Mouse (Mus musculus): ENCODE data around the gene Kif6.
A peak's percentile ranks its signal among the peaks of the same experiment; 100 is the strongest.

Kif6 gene

DNA sequence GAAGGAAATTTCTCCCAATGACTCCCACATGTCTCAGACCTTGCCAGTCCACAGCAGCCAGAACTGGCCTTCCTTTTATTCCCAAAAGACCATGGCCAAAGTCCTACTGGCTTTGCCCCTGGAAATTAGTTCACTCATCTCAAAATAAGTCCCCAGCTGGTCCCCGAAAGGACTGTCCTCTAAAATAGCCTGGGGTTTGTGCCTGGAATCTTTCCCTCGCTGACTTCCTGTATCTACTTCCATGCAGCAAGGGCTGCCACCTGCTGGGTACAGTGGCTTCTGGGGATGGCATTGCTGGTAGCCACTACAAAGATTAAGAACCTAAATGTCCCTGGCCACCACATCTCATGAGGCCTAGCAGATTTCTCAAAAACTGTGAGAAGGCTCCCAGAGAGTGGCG lies 237.2 kb downstream of the Kif6 start:
- DNase-seq (ENCODE audit: low read depth) = no peak

DNA sequence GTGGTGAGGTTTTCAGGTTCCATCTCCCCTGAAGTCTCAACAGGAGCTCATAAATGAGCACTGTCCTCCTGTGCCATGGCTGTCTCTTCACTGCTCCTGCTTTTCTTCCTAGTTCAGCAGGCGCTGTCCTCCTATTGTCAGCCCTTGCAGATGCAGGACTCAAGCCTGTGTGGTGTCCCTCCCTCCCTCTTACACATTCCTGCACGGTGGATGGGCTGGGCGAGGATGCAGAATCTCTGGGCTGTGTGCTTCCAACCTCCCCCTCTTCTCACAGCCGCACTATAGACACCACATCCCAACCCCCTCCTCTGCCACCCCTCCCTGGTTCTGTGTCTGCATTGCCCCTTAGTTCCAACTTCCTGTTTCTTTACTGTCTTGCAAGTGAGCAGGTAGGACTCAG lies 240.8 kb downstream of the Kif6 start:
- no peak for DNase-seq (ENCODE audit: low read depth)

DNA sequence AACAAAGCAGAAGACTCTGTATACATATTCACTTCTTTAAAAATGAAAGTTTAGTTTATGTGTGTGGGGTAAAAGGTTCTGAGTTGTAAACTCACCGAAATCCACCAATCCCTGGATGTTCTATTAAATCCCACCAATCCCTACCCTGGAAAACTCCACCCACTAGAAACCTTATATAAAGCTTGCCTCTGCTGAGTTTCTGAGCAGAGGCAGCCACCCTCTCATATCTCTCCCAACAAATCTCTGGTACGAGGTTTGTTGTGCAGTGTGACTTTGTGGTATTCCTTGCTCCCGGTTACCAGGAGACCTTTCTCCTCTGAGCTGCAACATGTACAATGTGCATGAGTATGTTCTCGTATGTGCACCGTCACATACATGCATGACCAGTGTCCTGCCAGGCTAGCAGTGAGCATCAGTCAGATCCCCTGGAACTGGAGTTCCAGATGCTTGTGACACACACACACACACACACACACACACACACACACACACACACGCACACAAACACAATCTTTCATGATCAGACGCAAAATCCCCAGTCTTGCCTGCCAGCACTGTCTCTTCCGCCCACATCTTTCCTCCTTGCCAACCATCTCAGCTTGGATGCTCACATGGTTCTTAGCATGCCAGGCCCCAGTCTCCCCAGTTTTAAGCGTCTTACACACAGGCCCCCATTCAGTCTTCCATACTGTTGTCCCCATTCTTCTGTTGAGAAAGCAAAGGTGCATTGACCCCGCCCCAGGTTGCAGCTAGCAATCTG lies 245.3 kb downstream of the Kif6 start:
- no peak for DNase-seq (ENCODE audit: low read depth)

DNA sequence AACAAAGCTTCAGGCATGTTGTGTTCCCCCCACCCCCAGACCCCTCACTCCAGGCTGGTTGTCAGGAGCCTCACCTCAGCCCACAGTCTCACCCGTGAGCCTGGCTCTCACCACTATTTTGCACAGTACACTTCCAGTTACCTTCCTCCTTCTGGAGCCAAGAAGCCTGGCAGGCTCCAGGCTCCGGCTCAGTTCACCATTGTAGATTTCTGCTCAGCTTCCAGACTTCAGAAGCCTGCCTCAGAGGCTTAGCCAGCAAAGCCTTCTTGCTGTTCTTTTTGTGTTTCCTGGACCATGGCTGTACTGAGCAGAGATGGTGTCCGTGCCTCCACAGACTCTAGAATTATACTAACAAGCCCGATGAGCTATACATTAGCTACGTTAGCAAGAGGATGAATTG lies 248.7 kb downstream of the Kif6 start:
- DNase-seq (ENCODE audit: low read depth) = no peak

DNA sequence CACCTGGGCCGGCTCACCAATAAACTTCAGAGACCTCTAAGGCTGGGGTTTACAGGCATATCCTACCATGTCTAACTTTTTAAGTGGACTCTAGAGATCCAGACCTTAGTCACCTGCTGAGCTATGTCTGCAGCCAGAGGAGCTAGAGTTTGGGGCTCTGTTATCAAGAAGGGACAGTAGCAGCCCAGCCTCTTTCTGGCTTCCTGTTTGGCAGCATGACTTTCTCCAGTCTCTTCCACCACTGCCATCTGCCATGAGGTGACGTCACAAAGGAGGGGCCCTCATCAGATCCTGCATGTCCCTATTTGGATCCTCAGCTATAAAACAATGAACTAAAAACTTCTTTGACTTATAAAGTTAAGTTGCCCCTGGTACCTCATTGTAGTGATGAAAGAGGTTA lies 250.7 kb downstream of the Kif6 start:
- DNase-seq (ENCODE audit: low read depth) = no peak

DNA sequence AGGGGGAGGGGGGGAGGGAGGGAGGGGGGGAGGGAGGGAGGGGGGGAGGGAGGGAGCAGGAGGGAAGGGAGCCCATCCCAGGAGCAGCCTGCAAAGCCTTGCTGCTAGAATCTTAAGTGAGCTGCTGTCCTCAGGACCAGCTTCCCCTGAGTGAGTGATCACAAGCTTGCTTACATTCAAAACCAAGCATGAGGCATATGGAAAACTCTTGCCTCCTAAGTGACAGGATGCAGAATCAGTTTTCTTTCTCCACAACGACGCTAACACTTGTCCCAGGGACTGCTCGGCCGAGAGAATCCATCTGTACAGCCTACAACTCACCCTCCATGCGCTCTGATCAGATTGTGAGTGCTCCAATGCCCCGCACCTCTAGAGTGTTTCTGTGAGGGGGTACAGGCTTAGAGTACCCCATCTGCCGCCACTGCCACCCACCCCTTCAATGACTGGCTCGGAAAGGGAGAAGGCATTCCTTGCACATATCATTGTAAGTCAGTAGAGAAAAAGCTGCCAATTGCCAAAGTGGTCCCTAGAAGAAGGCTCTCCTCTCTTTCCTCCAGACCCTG lies 251.8 kb downstream of the Kif6 start:
- no peak for DNase-seq (ENCODE audit: low read depth)

DNA sequence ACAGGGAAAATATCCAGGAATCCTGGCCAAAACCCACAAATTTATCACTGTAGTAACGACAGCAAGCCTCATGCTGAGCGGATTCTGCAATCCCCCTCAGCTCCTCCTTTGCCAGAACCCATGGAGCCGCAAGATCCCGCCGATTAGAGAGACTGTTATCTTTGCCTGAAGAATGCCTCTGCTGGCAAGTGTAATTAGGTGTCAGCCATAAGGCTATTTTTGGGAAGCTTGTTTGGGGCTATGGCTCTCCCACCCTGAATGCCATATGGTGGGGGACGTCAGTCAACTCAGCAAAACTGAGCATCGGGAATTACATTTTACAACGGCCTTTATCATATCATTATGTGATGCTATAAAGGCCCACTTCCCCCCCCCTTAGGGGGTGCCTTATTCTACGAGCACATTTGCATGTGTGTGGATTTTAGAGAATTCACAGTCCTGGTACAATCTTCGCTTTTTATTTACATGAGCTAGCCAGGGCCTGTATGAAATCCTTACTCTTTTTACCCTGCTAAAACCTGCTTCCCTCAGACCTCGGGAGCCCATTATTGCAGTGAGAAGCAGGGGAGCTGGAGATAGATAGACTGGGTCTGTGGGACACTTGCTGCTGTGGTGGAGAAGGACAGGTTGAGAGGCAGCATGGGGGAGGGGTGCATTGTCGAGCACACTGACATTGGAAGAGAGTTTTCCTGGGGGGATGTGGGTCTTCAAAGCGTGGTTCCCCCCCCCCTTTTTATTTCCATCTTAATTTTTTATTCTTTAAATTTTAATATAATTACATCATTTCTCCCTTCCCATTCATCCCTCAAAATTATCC lies 252.6 kb downstream of the Kif6 start:
- no peak for DNase-seq (ENCODE audit: low read depth)

DNA sequence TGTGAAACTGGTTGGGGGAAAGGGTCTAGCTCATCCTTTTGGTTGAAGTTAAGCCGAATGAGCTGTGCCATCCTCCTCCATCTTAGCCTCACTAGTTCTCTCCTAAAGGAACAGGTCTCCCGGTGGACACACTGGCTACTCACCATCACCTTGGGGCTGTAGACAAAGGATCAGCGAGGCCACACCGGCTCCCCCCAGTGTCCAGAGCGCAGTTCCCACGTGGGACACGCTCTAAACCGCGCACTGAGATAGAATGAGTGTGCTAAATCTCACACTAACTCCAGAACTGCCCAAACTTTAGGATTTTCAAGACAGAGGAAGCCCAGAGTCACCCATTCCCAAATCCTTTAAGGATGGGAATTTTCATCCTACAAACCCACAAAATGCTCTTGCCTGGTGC lies 254.3 kb downstream of the Kif6 start:
- DNase-seq (ENCODE audit: low read depth) = no peak

DNA sequence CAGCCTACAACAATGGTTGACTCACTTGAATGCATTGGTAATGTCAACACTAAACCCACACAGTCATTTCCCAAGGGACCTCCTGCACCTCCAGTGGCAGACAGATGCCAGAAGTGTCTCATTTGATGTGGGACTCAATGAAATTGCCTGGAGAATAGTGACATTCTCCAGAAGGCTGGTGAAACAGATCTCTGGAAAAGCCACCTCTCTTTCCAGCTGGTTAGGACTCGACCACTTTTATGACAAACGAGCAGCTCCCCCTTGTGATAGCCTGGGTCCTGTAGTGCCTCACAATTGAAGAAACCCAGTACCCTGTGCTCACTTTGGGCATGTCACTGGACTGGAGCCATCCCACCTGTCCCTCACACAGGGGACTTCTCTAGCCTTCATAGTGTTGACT lies 257.4 kb downstream of the Kif6 start:
- no peak for DNase-seq (ENCODE audit: low read depth)

DNA sequence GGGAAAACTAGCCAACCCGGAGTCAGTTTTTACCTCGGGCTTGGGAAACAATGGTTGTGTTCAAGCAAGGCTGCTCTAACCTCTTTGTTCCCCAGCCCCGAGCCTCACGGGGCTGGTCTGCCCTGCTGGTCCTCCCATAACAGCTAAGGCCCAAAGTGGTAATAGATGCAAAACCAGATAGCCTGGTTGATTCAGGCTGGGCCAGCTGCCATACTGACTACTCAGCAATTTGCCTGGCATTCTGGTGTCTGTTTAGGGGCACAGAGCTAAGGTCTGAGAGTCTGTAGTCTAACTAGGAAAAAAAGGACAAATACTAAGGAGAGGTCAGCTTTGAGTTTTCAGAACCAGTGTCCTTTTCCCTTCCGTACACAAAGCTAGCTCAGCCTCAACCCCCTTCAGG lies 259.8 kb downstream of the Kif6 start:
- no peak for DNase-seq (ENCODE audit: low read depth)

DNA sequence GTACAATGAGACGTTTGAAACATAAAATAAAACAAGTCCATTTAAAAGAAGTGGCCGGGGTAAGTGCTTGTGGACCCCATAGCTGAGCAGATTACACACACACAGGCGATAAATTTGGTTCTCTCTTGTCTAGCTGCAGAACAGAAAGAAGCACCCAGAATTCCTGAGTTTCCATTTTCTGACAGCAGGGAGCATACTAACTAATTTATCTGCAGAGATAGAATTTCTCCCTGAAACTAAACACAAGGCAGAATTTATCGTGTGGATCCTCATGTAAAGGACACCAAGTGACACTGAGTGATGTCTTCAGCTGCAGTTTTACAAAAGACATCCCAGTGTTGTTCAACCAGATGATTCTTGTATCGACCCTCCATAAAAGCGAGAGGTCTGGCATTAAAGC lies 260.5 kb downstream of the Kif6 start:
- DNase-seq (ENCODE audit: low read depth) = no peak

DNA sequence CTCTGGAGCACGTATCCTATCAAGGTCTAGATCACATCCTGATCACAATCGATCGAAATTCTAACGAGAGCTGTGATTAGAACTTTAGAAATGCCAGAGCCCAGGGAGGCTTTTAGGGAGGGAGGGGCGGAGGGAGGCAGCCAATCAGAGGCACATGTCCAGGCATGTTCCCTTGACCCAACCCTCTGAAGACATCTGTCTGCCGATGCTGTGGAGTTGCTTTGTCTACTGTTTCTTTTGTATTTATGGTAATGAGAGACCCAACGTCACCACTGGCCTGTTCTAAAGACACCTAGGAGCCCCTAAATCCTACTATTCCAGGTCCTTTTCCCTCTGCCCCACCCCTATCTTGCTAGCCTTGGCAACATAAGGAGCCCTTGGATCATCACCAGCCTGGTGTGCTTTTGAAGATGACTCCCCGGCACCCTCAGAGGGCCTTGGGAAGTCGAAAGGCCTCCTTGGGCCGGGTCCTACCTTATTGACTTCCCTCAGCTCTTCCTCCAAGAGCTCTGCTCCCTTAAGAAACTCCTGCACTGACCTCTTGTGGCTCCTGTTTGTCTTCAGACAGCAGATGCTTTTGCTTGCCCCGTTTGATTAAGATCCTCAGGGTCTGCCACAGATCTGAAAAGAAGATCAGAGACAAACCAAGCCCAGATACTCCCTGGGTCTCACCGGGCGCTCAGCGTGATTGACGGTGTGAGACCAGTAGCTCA lies 261.2 kb downstream of the Kif6 start:
- DNase-seq (ENCODE audit: low read depth) = no peak

DNA sequence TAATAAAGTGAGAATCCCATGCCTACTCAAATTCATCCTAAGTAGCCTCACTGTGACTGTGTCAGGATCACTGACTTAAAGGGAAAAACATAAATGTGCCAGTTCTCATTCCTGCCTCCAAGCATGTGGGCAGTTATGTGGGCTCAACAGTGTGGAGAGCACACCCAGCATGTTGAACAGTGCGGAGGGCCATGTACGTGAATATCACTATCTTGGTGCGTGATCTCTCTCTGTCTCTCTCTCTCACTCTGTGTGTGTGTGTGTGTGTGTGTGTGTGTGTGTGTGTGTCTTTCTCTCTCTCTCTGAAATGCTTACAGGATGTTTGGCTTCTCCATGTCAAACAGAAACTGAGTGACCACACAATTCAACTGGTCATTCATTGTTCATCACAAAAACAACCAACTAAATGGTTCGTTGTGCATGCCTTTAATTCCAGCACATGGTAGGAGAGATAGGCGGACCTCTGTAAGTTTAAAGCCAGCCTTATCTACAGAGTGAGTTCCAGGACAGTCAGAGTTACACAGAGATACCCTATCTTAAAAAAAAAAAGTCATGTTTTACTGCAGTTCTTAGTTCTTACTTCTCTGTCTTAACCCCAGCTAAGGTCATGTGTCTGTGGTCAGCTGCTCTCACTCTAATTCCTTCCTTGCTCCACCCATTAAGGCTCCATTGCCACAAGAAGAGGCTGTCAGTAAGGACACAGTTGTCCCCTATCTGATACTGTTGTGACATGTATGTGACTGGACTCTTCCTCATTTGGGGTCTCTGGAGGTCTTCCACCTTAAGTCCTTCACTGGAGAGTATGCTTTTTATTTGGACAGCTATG lies 266.2 kb downstream of the Kif6 start:
- no peak for DNase-seq (ENCODE audit: low read depth)

DNA sequence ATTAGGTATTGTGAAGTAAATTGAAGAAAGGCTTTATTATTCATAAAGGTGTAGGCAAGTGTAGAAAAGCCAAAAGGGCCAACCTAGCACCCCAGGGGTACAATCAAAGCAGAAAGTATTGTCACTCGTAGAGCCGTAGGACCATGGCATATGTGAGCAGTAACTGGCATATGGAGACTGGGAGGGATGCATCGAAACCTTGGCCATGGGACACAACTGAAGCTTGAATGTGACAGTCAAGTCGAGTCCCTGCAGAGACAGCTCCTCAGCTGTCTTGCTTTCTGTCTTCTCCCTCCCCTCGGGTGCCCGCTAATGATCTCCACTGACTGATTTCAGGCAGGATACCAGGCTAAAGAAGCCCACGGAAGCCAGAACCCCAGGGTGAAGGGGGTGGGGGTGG lies 266.9 kb downstream of the Kif6 start:
- no peak for DNase-seq (ENCODE audit: low read depth)

DNA sequence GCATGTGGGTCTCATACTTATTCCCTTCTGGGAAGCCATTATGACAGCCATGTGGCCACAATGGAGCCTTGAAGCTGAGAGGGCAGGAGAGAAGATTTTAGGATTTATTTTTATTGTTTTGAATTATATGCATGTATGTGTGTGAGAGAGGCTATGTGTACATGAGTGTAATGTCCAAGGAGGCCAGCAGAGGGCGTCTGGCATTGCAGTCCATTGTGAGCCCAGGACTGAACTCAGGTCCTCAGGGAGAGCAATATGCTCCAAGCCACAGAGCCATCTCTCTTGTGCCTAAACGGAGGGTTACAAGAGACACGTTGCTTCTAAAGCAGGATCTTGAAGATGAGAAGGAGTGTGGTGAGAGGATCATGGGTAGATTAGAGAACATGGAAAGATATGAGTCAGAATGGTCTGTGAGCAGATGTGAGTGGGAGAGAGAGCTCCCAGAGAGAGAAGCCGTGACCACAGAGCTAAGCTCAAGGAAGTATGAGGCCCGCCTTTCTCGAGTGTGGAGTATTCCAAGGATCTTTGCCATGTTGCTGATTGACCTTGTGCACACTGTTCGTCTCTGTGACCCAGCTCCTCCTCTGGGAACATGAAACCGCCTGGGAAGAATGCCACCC lies 268.3 kb downstream of the Kif6 start:
- no peak for DNase-seq (ENCODE audit: low read depth)

DNA sequence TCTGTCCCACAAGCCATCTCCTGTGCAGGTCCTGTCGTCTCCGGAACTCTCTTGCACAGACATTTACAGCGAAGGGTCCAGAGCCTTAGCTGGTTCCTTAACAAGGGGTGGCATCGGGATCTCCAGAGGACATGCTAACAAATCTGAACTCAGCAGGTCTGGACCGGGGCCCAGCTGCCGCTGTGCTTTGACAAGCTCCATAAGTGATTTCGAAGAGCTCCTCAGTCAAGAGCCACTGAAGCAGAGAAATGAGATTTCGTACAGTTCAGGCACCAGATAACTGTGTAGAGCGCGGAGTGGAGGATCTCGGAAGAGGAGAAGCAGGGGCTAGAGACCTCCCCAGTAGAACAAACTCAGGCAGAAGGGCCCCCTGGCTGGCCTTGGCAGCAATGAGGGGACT lies 270.1 kb downstream of the Kif6 start:
- no peak for DNase-seq (ENCODE audit: low read depth)

DNA sequence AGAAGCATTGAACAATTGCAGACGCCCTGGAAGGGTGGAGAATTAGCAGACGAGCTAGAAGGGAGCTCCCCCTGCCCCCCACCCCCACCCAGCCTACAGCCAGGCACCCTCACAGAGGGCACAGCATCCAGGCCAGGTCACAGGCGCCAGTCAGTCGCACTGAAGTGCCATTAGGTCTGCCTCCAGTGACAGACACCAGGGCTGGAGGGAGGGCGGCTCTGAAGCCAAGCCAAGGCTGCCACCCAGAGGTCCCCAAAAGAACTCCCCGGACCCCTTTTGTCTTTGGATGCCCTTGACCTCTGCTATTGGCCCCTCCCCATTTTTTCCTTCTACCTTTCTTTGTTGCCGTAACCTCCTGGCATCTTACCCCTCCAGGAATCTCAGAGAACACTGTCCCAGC lies 274.7 kb downstream of the Kif6 start:
- DNase-seq (ENCODE audit: low read depth) = no peak

DNA sequence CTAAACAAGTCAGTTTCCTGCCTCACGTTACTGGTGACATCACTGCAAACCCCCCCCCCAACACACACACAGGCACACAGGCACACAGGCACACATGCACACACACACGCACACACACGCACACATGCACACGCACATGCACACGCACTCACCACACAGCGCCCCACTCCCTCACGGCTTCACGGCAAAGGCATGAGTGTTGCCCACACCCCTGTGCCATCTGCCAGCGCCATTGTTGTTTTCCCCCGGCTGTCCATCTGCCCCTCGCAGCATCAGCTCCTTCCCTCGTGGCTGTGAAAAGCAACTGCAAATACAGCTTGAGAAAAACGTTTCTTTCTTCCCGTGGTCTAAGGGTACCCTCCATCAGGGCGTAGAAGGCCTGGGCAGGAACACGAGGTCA lies 275.9 kb downstream of the Kif6 start:
- DNase-seq (ENCODE audit: low read depth) = no peak

DNA sequence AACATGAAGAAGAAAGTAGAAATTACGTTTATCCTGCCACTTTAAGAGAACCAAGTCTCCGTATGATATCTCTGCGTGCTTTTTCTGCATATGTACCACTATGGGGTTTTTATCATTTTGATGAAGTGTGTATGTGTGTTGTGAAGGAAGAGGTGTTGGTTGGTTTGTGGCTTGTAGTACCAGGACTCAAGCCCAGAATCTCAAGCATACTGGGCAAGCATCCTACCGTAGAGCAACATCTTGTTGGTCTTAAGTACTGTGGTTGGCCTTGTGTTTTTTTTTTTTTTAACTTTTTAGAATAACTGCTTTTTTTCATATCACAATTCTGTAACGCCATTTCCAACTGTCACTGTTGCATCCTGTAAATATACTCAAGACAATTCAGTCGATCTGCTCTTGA lies 277.5 kb downstream of the Kif6 start:
- DNase-seq (ENCODE audit: low read depth) = no peak

DNA sequence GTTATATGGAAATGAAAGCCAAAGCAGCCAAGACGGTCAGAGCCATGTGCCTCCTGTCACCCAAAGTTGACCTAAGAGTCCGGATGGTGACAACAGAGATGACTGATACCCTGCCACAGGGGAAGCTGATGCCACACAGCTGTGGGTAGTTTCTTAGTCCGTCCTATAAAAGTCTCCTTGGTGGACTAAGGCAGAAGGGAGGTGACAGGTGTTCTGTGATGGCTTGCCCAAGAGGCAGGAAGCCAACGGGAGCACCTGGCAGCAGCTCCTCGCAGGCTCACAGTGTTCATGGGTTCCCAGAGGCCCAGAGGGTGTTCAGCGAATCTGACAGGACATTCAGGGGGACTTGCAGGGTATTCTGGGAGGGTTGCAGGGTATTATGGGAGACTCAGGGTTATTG lies 279.5 kb downstream of the Kif6 start:
- DNase-seq (ENCODE audit: low read depth) = no peak

DNA sequence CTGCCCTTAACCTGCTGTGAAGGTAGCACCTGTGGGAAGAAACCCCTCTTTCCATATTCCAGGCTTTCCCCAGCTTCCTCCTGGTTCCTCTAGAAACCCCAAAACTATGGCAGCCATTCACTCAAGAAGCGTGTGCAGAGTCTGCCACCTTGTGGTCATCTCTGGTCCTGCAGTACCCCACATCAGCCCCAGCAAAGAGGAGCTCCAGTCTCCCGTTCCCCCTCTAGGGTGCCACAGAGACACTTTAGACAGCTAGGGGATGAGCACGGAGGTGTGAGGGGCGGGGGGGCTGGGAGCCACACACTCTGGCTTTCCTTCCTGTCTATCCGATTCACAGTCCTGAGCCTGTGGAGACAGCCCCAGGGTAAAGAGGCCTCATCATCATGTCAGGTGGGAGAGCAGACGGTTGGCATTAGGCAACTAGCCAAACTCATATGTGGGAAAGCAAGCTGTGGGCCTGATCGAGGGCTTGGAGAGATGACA lies 284.0 kb downstream of the Kif6 start:
- DNase-seq (ENCODE audit: low read depth) = peak; percentile 24
